Mouse (Mus musculus) adrenal gland, postnatal 10 days (tissue): ENCODE results near the gene Siglecf. TPM values are rescaled to one million over a fixed set of nuclear protein-coding genes. Genes with fewer than 3 reads are reported as not detected.
A peak's percentile ranks its signal among the peaks of the same experiment; 100 is the strongest.

Experiments
- DNase-seq: peaks from one replicate; pipeline ENCODE4 v3.0.0; 2021; ENCODE audit warnings: mixed read lengths
- long read RNA-seq, 2 experiments: library from polyadenylated mRNA; stranded (forward); transcript quantifications; one replicate each; pipeline ENCODE4 v2.0.0; 2021
- total RNA-seq, 2 experiments: library from RNA; stranded (reverse); gene quantifications; 2 replicates each; pipeline ENCODE4 v1.2.3; 2021

The Siglecf gene
- under 1 TPM in 1 of 2 experiments, not detected in 1; 0.24 TPM for total RNA-seq
- long read RNA-seq, experiment 1 = 0 reads
- long read RNA-seq, experiment 2 = 0 reads

GRCm38 (mm10) chr7:43351154-43351553 is at the start of gene Siglecf:
Siglecf (plus strand) TSS chr7:43351341.
- no peak for DNase-seq

- DNase-seq = no peak
These were observed 45.9 kb upstream of the Siglecf start for GRCm38 (mm10) chr7:43305235-43305634.

- DNase-seq = peak; percentile 48
These were observed 42.1 kb upstream of the Siglecf start for GRCm38 (mm10) chr7:43309069-43309468.

DNA sequence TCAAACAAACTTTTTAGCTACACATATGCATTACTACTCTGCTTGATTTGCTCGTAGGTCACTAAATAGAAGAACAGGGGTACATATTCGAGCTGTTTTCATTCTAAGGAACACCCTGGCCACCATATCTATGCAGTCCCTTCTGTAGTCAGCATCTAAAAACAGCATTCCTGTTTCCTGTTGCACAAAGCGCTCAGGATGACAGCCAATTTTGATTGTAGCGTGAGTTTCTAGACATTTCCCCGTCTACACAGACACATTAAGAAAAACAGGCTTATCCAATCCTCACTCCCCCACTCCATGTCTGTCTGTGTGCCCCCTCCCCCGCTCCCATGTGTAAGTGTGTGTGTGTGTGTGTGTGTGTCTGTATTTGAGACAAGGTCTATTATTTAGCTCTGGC is 39.5 kb upstream of the Siglecf start:
- DNase-seq = no peak

DNA sequence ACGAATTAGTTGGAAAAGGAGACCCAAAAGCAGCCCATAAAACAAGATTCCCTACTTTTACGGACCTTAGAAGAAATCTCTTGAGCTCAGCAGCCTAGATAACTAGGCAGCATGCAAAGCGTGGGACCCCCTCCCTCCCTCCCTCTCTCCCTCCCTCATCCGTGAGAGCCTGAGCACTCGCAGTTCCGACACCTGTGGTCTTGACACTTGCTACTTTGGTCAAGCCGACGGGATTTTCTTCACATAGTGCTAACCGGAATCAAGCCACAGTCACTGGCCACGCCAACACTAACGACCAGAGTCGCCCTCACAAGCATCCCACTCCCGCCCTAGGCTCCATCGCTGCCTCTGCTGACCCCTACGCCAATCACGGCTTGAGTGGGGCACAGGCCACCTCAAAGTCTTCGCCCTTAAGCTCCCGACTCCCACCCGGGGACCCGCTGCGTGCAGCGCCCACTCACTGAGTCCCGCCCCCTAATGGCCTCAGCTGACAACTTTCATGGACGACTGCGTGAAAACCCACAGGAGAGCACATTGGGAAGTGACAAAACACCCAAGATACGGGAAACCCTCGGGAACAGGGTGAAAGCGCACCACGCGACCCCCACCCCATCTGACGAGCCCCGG is 38.6 kb upstream of the Siglecf start:
- DNase-seq = no peak

DNA sequence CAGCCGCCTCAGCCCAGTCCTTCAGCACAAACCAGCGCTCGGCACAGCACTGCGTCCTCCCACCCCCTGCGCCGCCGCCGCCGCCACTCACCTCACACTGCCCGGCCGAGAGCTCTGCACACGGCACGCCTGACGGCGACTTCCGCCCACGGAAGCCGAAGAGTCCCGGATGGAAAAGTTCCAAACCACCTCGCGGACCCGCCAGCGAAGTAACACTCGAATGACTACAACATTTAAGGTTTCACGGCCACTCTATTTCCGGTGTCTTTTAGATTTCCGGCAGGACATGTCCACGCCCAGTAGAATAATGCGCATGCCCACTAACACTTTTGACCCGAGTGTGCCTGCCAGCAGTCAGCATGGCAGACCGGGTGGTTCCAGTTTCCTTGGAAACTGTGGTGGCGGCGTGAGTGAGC is 38.1 kb upstream of the Siglecf start, which contains the start of gene Zfp715:
Gene Zfp715 (minus strand): TSS at position 282 of the 416 bp plus-strand sequence.
- peak; percentile 93 for DNase-seq

- no peak for DNase-seq
These were observed 24.8 kb upstream of the Siglecf start for GRCm38 (mm10) chr7:43326223-43326780.

GRCm38 (mm10) chr7:43328101-43328500 is 23.0 kb upstream of the Siglecf start:
- DNase-seq = no peak

GRCm38 (mm10) chr7:43333203-43333602 is 17.9 kb upstream of the Siglecf start:
- peak; percentile 41 for DNase-seq

DNA sequence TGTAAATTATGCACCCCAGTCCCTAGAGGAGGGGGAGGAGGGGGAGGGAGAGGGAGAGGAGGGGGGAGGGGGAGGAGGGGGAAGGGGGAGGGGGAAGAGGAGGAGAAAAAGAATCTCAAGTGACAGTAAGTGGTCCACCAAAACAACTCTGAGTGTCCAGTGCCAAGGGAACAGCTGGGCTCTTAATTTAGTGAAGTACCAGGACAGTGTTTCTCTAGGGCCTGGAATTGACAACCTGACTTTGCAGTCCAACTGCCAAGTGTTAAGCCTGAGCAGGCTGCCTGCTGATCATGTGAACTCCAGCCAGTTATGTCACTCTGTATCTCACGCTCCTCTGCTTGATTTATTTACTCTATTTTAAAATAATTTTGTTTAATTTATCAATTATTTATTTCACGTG is 17.2 kb upstream of the Siglecf start:
- no peak for DNase-seq

- no peak for DNase-seq
These were observed 10.4 kb upstream of the Siglecf start for GRCm38 (mm10) chr7:43340771-43341170.

DNA sequence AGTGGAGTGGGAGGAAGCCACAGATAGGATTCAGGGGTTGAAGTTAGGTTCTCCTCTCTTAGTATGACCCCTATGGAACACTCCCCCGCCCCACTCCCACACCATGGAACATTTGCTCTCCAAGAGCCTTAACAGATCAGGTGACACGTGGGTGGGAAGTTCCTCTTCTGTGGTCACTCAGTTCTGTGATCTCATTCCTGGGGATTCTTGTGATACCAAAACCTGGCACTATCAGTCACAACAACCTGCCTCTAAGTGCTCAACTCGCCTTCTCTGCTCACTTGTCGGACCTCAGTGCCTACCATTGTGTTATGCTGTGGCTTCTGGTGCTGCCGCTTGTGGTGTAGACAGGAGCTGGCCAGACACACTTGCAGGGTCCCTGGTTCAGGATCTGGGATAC is 8.0 kb upstream of the Siglecf start:
- no peak for DNase-seq

GRCm38 (mm10) chr7:43344020-43344419 is 7.1 kb upstream of the Siglecf start:
- DNase-seq = no peak

DNA sequence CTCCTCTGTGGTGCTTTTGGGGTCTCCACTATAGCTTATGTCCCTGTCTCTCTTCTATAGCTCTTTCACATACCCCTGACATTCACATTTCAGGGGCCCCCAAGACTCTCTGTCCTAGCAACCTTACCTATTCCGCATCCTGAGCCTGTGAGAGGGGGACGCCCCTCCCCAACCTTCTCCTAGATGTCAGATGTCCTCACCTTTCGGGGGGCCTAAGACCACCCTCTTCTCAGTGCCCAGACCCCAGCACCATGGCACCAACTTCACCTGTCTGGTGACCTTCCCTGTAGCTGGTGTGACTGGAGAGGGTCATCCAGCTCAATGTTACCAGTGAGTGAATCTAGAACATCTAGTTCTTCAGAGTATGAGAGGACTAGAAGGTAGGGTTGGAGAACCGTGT is 6.7 kb upstream of the Siglecf start:
- no peak for DNase-seq

- DNase-seq = no peak
These were observed 5.0 kb upstream of the Siglecf start for GRCm38 (mm10) chr7:43346148-43346547.

DNA sequence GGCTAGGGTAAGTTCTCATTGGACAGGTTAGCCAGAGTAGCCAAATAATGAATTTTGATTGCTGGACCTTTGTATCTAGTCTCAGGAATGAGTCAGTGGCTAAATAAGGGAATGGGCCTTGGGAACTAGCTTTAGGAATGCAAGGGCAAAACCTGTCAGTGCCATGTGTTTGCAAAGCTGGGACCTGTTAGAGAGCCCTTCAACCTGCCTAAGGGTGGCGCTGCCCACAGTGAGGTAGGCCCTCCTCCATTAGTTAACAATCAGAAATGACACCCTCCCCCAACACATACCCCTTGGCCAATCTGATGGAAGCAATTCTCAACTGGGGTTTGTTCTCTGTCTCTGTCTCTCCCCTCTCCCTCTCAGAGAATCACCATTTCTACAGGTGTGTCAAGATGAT is 4.6 kb upstream of the Siglecf start:
- peak; percentile 26 for DNase-seq

- peak; percentile 11 for DNase-seq
These were observed 1.5 kb upstream of the Siglecf start for GRCm38 (mm10) chr7:43349623-43350022.

DNA sequence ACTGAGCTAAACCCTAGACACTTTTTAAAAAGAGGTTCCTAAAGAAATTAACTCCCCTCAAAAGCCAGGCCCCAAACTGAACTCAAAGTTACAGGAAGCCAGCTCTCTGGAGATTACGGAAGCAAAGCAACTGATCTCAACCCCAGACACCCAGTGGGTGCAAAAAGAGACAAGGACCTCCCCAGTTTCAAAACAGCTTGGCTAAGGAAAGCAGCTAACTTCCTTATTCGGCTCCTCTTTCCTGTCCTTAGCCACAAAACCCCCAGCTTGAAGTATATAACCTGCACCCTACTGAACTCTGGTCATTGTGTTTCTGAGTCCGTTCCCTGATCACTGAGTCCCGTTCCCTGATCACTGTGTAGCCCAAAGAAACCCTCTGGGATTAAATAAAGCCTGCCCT is 2.0 kb downstream of the Siglecf start:
- DNase-seq = no peak

- no peak for DNase-seq
These were observed 2.6 kb downstream of the Siglecf start for GRCm38 (mm10) chr7:43353758-43354157.

DNA sequence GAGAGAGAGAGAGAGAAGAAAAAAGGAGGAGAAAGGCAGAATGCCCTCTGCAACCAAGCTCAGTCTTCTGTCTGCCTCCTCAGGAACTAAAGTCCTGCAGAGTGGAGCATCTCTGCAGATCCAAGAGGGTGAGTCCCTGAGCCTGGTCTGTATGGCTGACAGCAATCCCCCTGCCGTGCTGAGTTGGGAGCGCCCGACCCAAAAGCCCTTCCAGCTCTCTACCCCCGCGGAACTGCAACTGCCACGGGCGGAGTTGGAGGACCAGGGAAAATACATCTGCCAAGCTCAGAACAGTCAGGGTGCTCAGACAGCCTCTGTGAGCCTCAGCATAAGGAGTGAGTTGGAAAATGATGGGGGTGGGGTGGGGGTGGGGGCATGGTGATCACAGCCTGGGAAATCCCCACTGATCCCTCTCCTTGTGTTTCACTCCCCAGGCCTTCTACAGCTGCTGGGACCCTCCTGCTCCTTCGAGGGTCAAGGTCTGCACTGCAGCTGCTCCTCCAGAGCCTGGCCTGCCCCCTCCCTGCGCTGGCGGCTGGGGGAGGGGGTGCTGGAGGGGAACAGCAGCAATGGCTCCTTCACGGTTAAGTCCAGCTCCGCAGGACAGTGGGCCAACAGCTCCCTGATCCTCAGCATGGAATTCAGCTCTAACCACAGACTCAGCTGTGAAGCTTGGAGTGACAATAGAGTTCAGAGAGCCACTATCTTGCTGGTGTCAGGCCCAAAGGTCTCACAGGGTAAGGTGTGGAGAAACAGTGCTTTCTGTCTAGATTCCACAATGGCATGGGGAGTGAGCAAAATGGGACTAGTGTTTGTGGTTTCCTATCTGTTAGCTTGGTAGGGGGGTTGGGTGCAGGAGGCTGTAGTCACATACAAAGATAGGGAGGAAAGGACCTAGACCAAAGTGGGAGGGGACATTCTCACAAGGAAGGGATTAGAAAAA is 4.0 kb downstream of the Siglecf start:
- DNase-seq = no peak

DNA sequence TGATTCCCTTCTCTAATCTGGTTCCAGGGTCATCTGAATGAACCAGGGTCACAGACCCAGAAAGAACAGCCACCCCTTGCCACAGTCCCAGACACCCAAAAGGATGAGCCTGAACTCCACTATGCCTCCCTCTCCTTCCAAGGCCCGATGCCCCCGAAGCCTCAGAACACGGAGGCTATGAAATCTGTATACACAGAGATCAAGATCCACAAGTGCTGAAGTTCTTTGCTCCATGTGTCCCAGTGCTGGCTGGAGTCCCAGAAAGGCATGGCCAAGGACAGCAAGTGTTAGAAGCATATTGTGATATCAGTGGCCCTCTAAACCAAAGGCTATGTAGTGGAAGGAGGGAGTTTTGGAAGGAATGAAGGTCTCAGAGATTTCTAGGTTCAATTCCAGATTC is 7.4 kb downstream of the Siglecf start:
- DNase-seq = peak; percentile 61

GRCm38 (mm10) chr7:43361442-43361841 is 10.3 kb downstream of the Siglecf start:
- DNase-seq = no peak

DNA sequence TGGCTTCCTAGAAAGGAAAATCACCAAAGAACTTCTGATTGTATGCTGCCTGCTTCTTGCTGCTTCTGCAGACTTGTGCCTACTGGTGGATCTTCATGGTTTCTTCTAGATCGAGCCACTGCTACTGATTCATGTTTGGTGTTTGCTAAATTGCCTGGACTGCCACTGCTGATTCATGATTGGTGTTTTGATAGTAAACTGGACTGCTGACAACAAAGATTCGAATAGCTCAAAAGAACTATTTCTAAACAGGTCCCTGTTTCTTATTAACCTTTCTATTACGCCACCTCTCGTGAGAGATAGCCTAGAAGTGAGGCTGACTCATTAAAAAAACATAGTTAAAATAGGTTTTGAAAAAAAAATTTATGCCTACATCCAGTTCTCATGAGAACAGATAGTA is 10.9 kb downstream of the Siglecf start:
- no peak for DNase-seq
